Mouse (Mus musculus) MEL (cell line): ENCODE measurements around the gene Stk16. TPM values are rescaled to one million over a fixed set of nuclear protein-coding genes. Genes with fewer than 3 reads are reported as not detected.

Experiments
- DNase-seq: peaks from one replicate; pipeline ENCODE4 v3.0.0; 2011; ENCODE audit warnings: low read depth, low spot score
- H3K27ac ChIP-seq: 2 replicates; pipeline ENCODE4 v1.5.1; 2012; ENCODE audit warnings: low read depth, mild to moderate bottlenecking, control low read depth, low read length, moderate library complexity; ENCODE audit not compliant: control insufficient read depth
- H3K27me3 ChIP-seq, 2 experiments: fragments of 150-350 bp in 1 of 2; sonication (generic) in 1 of 2; 2 replicates each; pipeline ENCODE4 v1.6.1; 2012; ENCODE audit warnings: low read length in 2 of 2, mild to moderate bottlenecking in 2 of 2, improper control_type of control experiment in 1 of 2, moderate library complexity in 1 of 2; ENCODE audit not compliant: insufficient read depth in 2 of 2, control insufficient read depth in 1 of 2
- H3K36me3 ChIP-seq, 2 experiments: 2 replicates each; pipeline ENCODE4 v1.6.1; 2012 to 2014; ENCODE audit warnings: low read length in 2 of 2, improper control_type of control experiment in 1 of 2, inconsistent platforms in 1 of 2, mild to moderate bottlenecking in 1 of 2; ENCODE audit not compliant: insufficient read depth in 2 of 2, control insufficient read depth in 1 of 2
- H3K4me1 ChIP-seq, 2 experiments: fragments of 150-350 bp in 1 of 2; sonication (generic) in 1 of 2; 2 replicates each; pipeline ENCODE4 v1.6.1; 2012; ENCODE audit warnings: low read length in 2 of 2, improper control_type of control experiment in 1 of 2, mild to moderate bottlenecking in 1 of 2; ENCODE audit not compliant: insufficient read depth in 2 of 2, control insufficient read depth in 1 of 2
- H3K4me3 ChIP-seq, 2 experiments: fragments of 150-350 bp in 1 of 2; sonication (generic) in 1 of 2; 2 replicates each; pipeline ENCODE4 v1.5.1; 2012; ENCODE audit warnings: low read depth in 2 of 2, low read length in 2 of 2, mild to moderate bottlenecking in 2 of 2, moderate library complexity in 2 of 2, control low read depth in 1 of 2, improper control_type of control experiment in 1 of 2; ENCODE audit not compliant: control insufficient read depth in 1 of 2, insufficient read depth in 1 of 2
- H3K79me2 ChIP-seq: 2 replicates; pipeline ENCODE4 v1.6.1; 2012; ENCODE audit warnings: mild to moderate bottlenecking, low read length, moderate library complexity; ENCODE audit not compliant: control insufficient read depth, poor library complexity, insufficient read depth
- H3K9ac ChIP-seq: 2 replicates; pipeline ENCODE4 v1.6.1; 2012; ENCODE audit warnings: low read depth, mild to moderate bottlenecking, control low read depth, low read length, moderate library complexity; ENCODE audit not compliant: control insufficient read depth, poor library complexity, severe bottlenecking
- H3K9me3 ChIP-seq: fragments of 150-350 bp; sonication (generic); replicated peaks from 2 replicates; pipeline ENCODE4 v1.6.1; 2012; ENCODE audit warnings: mild to moderate bottlenecking, low read length, improper control_type of control experiment, moderate library complexity; ENCODE audit not compliant: insufficient read depth
- CHD1 ChIP-seq: IDR thresholded peaks from 2 replicates; pipeline ENCODE4 v1.6.1; 2012; ENCODE audit warnings: low read depth, mild to moderate bottlenecking, inconsistent platforms, low read length, improper control_type of control experiment
- CHD2 ChIP-seq: IDR thresholded peaks from 2 replicates; pipeline ENCODE4 v1.6.1; 2011; ENCODE audit warnings: low read length, improper control_type of control experiment
- CTCF ChIP-seq, 3 experiments: IDR thresholded peaks in 2 of 3; conservative IDR thresholded peaks in 1 of 3; 2 replicates each; pipeline ENCODE4 v1.5.1; 2011 to 2012; ENCODE audit warnings: low read length in 3 of 3, low read depth in 2 of 3, mild to moderate bottlenecking in 2 of 3, improper control_type of control experiment in 1 of 3, inconsistent platforms in 1 of 3, mixed read lengths in 1 of 3, moderate library complexity in 1 of 3; ENCODE audit not compliant: control insufficient read depth in 1 of 3, insufficient read depth in 1 of 3, poor library complexity in 1 of 3, severe bottlenecking in 1 of 3
- E2F4 ChIP-seq: IDR thresholded peaks from 2 replicates; pipeline ENCODE4 v1.6.1; 2011; ENCODE audit warnings: low read depth, low read length, improper control_type of control experiment, borderline replicate concordance
- ELF1 ChIP-seq: IDR thresholded peaks from 2 replicates; pipeline ENCODE4 v1.6.1; 2014; ENCODE audit warnings: low read depth, mild to moderate bottlenecking, inconsistent platforms, low read length, improper control_type of control experiment, moderate library complexity
- EP300 ChIP-seq, 2 experiments: IDR thresholded peaks; 2 replicates each; pipeline ENCODE4 v1.6.1; 2011; ENCODE audit warnings: improper control_type of control experiment in 2 of 2, low read length in 2 of 2, low read depth in 1 of 2, mild to moderate bottlenecking in 1 of 2
- ETS1 ChIP-seq: IDR thresholded peaks from 2 replicates; pipeline ENCODE4 v1.6.1; 2012; ENCODE audit warnings: low read depth, mild to moderate bottlenecking, inconsistent platforms, low read length, improper control_type of control experiment, moderate library complexity
- GABPA ChIP-seq: IDR thresholded peaks from 2 replicates; pipeline ENCODE4 v1.6.1; 2012; ENCODE audit warnings: low read depth, mild to moderate bottlenecking, inconsistent platforms, low read length, improper control_type of control experiment, moderate library complexity
- GATA1 ChIP-seq: IDR thresholded peaks from 2 replicates; pipeline ENCODE4 v1.6.1; 2011; ENCODE audit warnings: low read depth, low read length, improper control_type of control experiment
- HCFC1 ChIP-seq: IDR thresholded peaks from 2 replicates; pipeline ENCODE4 v1.6.1; 2012; ENCODE audit warnings: low read depth, mild to moderate bottlenecking, inconsistent platforms, low read length, improper control_type of control experiment, moderate library complexity
- MAX ChIP-seq: IDR thresholded peaks from 2 replicates; pipeline ENCODE4 v1.6.1; 2011; ENCODE audit warnings: low read length, improper control_type of control experiment
- MAZ ChIP-seq: IDR thresholded peaks from 2 replicates; pipeline ENCODE4 v1.6.1; 2012; ENCODE audit warnings: low read depth, mild to moderate bottlenecking, inconsistent platforms, low read length, improper control_type of control experiment
- MXI1 ChIP-seq: IDR thresholded peaks from 2 replicates; pipeline ENCODE4 v1.6.1; 2011; ENCODE audit warnings: mild to moderate bottlenecking, low read depth, low read length, improper control_type of control experiment
- MYB ChIP-seq: IDR thresholded peaks from 2 replicates; pipeline ENCODE4 v1.6.1; 2011; ENCODE audit warnings: mild to moderate bottlenecking, low read depth, low read length, improper control_type of control experiment
- POLR2AphosphoS2 ChIP-seq: IDR thresholded peaks from 2 replicates; pipeline ENCODE4 v1.6.1; 2011; ENCODE audit warnings: low read length, improper control_type of control experiment
- RCOR1 ChIP-seq: IDR thresholded peaks from 2 replicates; pipeline ENCODE4 v1.6.1; 2012; ENCODE audit warnings: low read depth, mild to moderate bottlenecking, inconsistent platforms, low read length, improper control_type of control experiment
- TBP ChIP-seq: IDR thresholded peaks from 2 replicates; pipeline ENCODE4 v1.8.0; 2011; ENCODE audit warnings: low read depth, low read length, improper control_type of control experiment
- TCF12 ChIP-seq: IDR thresholded peaks from 2 replicates; pipeline ENCODE4 v1.6.1; 2014; ENCODE audit warnings: low read depth, mild to moderate bottlenecking, inconsistent platforms, low read length, improper control_type of control experiment, moderate library complexity
- UBTF ChIP-seq: IDR thresholded peaks from 2 replicates; pipeline ENCODE4 v1.6.1; 2012; ENCODE audit warnings: low read depth, mild to moderate bottlenecking, inconsistent platforms, low read length, improper control_type of control experiment, moderate library complexity, borderline replicate concordance; ENCODE audit not compliant: insufficient read depth
- USF1 ChIP-seq: IDR thresholded peaks from 2 replicates; pipeline ENCODE4 v1.6.1; 2014; ENCODE audit warnings: low read depth, mild to moderate bottlenecking, inconsistent platforms, low read length, improper control_type of control experiment, moderate library complexity
- ZC3H11A ChIP-seq: IDR thresholded peaks from 2 replicates; pipeline ENCODE4 v1.6.1; 2012; ENCODE audit warnings: low read depth, mild to moderate bottlenecking, inconsistent platforms, low read length, improper control_type of control experiment
- polyA plus RNA-seq, 2 experiments: library from polyadenylated mRNA; stranded (reverse) in 1 of 2; unstranded in 1 of 2; fragments of >175 nt in 1 of 2; fragments of >200 nt in 1 of 2; gene quantifications; 2 replicates each; pipeline versions ENCODE4 v1.2.1 to v1.2.4; 2012; ENCODE audit warnings: low replicate concordance in 2 of 2, low read depth in 1 of 2; ENCODE audit not compliant: insufficient read length in 2 of 2, insufficient read depth in 1 of 2, missing spikeins in 1 of 2
- total RNA-seq: library from RNA; depleted of rRNA; stranded (reverse); fragments of 300-350 nt; gene quantifications from 2 replicates; pipeline ENCODE4 v1.2.3, GENCODE M21; 2012

Stk16 gene
- total and polyA plus RNA-seq, 3 experiments: 110 to 154 TPM; not detected in 1

- Histone ChIP-seq H3K36me3 (peaks cover 0 to 62% of the 10 kb centered on the region in 2 experiments; a peak in 2 of 4 replicates), H3K79me2 (no peaks in the 10 kb centered on the region; the same call in 1 of the 2 replicates), H3K27ac (peak overlapping the region; percentile 91), H3K27me3 (no peaks in the 10 kb centered on the region)
- DNase-seq: peak; percentile 75
- no peak for TF ChIP-seq CHD2
- TF ChIP-seq MXI1: no peak
- TF ChIP-seq MAZ: peak; percentile 38; the same call in 1 of the 2 replicates
- peak in 1 of 2 experiments; percentile 36; a peak in 1 of 4 replicates for TF ChIP-seq EP300 (IDR thresholded peaks at IDR 0.05; ENCODE audit: low read depth in 1 of 2, low read length in 2 of 2)
- TF ChIP-seq MYB: peak; percentile 27; the same call in 1 of the 2 replicates
- TF ChIP-seq GABPA: no peak
- TF ChIP-seq CHD1: no peak
- TF ChIP-seq ELF1: 0 out of 2 replicates have a peak, but pooled peaks have one; percentile 8
- no peak for TF ChIP-seq TCF12
- TF ChIP-seq E2F4: 0 out of 2 replicates have a peak, but pooled peaks have one; percentile 47
- TF ChIP-seq TBP: peak; percentile 49; the same call in 1 of the 2 replicates
- peak; percentile 61 for TF ChIP-seq ETS1
- TF ChIP-seq RCOR1: peak; percentile 34
- TF ChIP-seq GATA1: peak; percentile 56; the same call in 1 of the 2 replicates
- TF ChIP-seq ZC3H11A: no peak
- TF ChIP-seq HCFC1: peak; percentile 60; the same call in 1 of the 2 replicates
- TF ChIP-seq CTCF (IDR thresholded peaks at IDR 0.05 in 2 of 3, conservative IDR thresholded peaks at IDR 0.05 in 1 of 3; ENCODE audit: control insufficient read depth in 1 of 3, insufficient read depth in 1 of 3, low read depth in 2 of 3, low read length in 3 of 3, poor library complexity in 1 of 3, severe bottlenecking in 1 of 3): no peak
- 0 out of 2 replicates have a peak, but pooled peaks have one; percentile 22 for TF ChIP-seq POLR2AphosphoS2
- TF ChIP-seq MAX: peak; percentile 53
- TF ChIP-seq, all 39 proteins: peak for 12
- H3K9ac ChIP-seq: peak overlapping the region; percentile 52
- no peaks in the 10 kb centered on the region for H3K9me3 ChIP-seq
- H3K4me3 ChIP-seq: peak overlapping the region; percentile 31 to 49; a peak in 3 of 4 replicates
- H3K4me1 ChIP-seq: peaks cover 38 to 69% of the 10 kb centered on the region in 2 experiments
Measured at GRCm38 (mm10) chr1:75226138-75226537, 15.5 kb downstream of the Stk16 start.

- TF ChIP-seq MXI1 (no peak), UBTF (no peak), MAZ (no peak), USF1 (no peak)
- TF ChIP-seq, all 39 proteins: peak for 0
- H3K9me3 ChIP-seq: no peaks in the 10 kb centered on the region
- H3K27ac ChIP-seq: peak overlapping the region; percentile 53
- no peaks in the 10 kb centered on the region for H3K27me3 ChIP-seq
- H3K4me3 ChIP-seq: no peak overlapping the region
- peaks cover 0 to 61% of the 10 kb centered on the region in 2 experiments; a peak in 2 of 4 replicates for H3K36me3 ChIP-seq
- H3K4me1 ChIP-seq: peaks cover 38 to 74% of the 10 kb centered on the region in 2 experiments
- H3K79me2 ChIP-seq: no peaks in the 10 kb centered on the region; the same call in 1 of the 2 replicates
- H3K9ac ChIP-seq: peak overlapping the region; percentile 37
- DNase-seq: no peak
Measured at GRCm38 (mm10) chr1:75227653-75228052, 17.0 kb downstream of the Stk16 start.
